Comparison of ENCODE assay signal across 20 mouse cellular contexts in the genomic region with DNA sequence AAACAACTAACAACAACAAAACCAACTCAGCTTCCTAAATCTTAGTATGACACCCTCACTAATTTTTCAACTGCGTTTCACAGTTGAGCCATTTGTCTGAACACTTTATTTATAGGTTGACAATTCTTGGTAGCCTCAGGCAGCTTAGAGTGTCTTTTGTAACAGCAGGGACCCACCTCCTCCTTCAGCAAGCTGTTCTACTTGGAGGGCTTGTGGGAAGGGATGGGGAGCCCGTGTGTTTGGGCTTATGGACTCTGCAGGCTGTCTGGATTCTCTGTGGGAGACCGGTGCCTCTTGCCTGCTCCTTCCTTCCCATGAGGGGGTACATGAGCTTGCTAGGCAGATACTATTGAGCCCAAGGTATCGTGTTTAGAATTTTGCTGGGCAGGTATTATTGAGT. TPM values are rescaled to one million over a fixed set of nuclear protein-coding genes. Genes with fewer than 3 reads are reported as not detected.
DNase-seq lines count a peak whose midpoint lies in the region; TF ChIP-seq lines count a peak whose summit lies in the region.
"Had no signal": no experiment of that assay in that cellular context is flagged by ENCODE, and none has a peak within 500 bp of the region (broad histone marks: within the 10 kb centered on the region; RNA-seq: fewer than 3 reads in every experiment).

No protein-coding gene starts in this region.

- H3K79me2 ChIP-seq in heart, adult 2 months (replicated peaks; ENCODE audit: control insufficient read depth, insufficient read depth, low read length), result no peaks in the 10 kb centered on the region

- no peaks in the 10 kb centered on the region for H3K36me3 ChIP-seq in heart, adult 2 months (ENCODE audit: control insufficient read depth, insufficient read depth, low read length)
- H3K36me3 ChIP-seq: embryonic facial prominence, embryonic 12.5 days; forebrain, embryonic 10.5 days had no signal

- DNase-seq in cerebellum, adult 11-12 months, result peak; percentile 20
- no peak for DNase-seq in cerebellum, adult 8-10 months
- peak; percentile 54 for DNase-seq in right cerebral cortex, adult 18-20 months
- DNase-seq in right cerebral cortex, postnatal 14 days, result no peak
- DNase-seq in left cerebral cortex, postnatal 25 days (ENCODE audit: low spot score in 2 of 2), result peak; percentile 43 to 85
- no peak for DNase-seq in heart, adult 2 months
- no peak for DNase-seq in urinary bladder, adult 2 months (ENCODE audit: low spot score)
- DNase-seq in gastrocnemius, adult 18-20 months (ENCODE audit: low spot score), result no peak
- DNase-seq: adrenal gland, adult 8-10 months; heart, adult 11 months; heart, postnatal 36 days; kidney, postnatal 10 days; lung, embryonic 14.5 days; thymus, postnatal 4 days had no signal

- peaks cover 2% of the 10 kb centered on the region; the same call in 1 of the 2 replicates for H3K4me1 ChIP-seq in heart, adult 2 months (ENCODE audit: control insufficient read depth, insufficient read depth, low read length)
- H3K4me1 ChIP-seq: embryonic facial prominence, embryonic 12.5 days; forebrain, embryonic 10.5 days had no signal

- TF ChIP-seq POLR2A in heart, adult 2 months (IDR thresholded peaks at IDR 0.05; ENCODE audit: insufficient read depth, low read depth, low read length), result no peak

- WGBS in heart, adult 2 months, result 76% methylated on average over 4 of the region's 4 CpGs

- no peak for TF ChIP-seq CTCF in heart, adult 2 months (IDR thresholded peaks at IDR 0.05)

- intact Hi-C loops in left cerebral cortex, postnatal 25 days (cut with DNase I), result loop anchor here (5.0 kb wide), 1 partner anchor 283 kb away; no protein-coding TSS in a partner anchor
- intact Hi-C loops in heart, adult 2 months (cut with DNase I), result no loop called here

- H3K9ac ChIP-seq in heart, adult 2 months (ENCODE audit: low read depth, low read length), result no peak overlapping the region
- H3K9ac ChIP-seq: embryonic facial prominence, embryonic 12.5 days; lung, embryonic 14.5 days had no signal

- H3K4me3 ChIP-seq in heart, adult 2 months, result no peak overlapping the region
- H3K4me3 ChIP-seq: embryonic facial prominence, embryonic 12.5 days; forebrain, embryonic 10.5 days had no signal

- no peak overlapping the region for H3K27ac ChIP-seq in heart, adult 2 months
- H3K27ac ChIP-seq: embryonic facial prominence, embryonic 12.5 days; forebrain, embryonic 10.5 days; stomach, postnatal 0 days had no signal

- TF ChIP-seq EP300 in heart, adult 2 months (IDR thresholded peaks at IDR 0.05; ENCODE audit: insufficient read depth, low read depth, low read length), result no peak

- no peaks in the 10 kb centered on the region for H3K27me3 ChIP-seq in heart, adult 2 months (ENCODE audit: control insufficient read depth, insufficient read depth, low read length)
- H3K27me3 ChIP-seq: embryonic facial prominence, embryonic 12.5 days had no signal

RNA-seq across cellular contexts. Expression of gene Gm47791, which starts 22.9 kb away (rescaled TPM):
- total RNA-seq in left cerebral cortex, postnatal 25 days (2021), result not detected
- not detected for total RNA-seq in heart, adult 2 months (2021)
- polyA plus RNA-seq in heart, adult 2 months (2012; rRNA removed), result not detected in 2 replicates
- not detected in 2 replicates for polyA plus RNA-seq in urinary bladder, adult 2 months (2012; rRNA removed)
- total RNA-seq in gastrocnemius, adult 18-20 months (2021), result not detected
- total RNA-seq: adrenal gland, adult 8-10 months; heart, postnatal 36 days; megakaryocyte-erythroid progenitor cell, adult 5-6 weeks had no signal
- polyA plus RNA-seq: embryonic facial prominence, embryonic 12.5 days; forebrain, embryonic 10.5 days; inflammation-experienced regulatory T-cells, adult 6 months; limb, embryonic 14.5 days; lung, embryonic 14.5 days; stomach, postnatal 0 days had no signal

RNA-seq across cellular contexts. Expression of gene Tm4sf20, which starts 25.7 kb away (rescaled TPM):
- not detected for total RNA-seq in left cerebral cortex, postnatal 25 days (2021)
- total RNA-seq in heart, adult 2 months (2021), result not detected
- polyA plus RNA-seq in heart, adult 2 months (2012; rRNA removed), result not detected in 2 replicates
- polyA plus RNA-seq in urinary bladder, adult 2 months (2012; rRNA removed), result 0.59 and 0.61 TPM in 2 replicates
- total RNA-seq in gastrocnemius, adult 18-20 months (2021), result not detected
- total RNA-seq: adrenal gland, adult 8-10 months; heart, postnatal 36 days; megakaryocyte-erythroid progenitor cell, adult 5-6 weeks had no signal
- polyA plus RNA-seq: embryonic facial prominence, embryonic 12.5 days; forebrain, embryonic 10.5 days; limb, embryonic 14.5 days; lung, embryonic 14.5 days had no signal

RNA-seq across cellular contexts. Expression of gene Agfg1, which starts 45.3 kb away (rescaled TPM):
- total RNA-seq in left cerebral cortex, postnatal 25 days (2021), result 10 to 100 TPM; 81.8 to 88.6 TPM
- 10 to 100 TPM; 27.9 to 29.8 TPM for total RNA-seq in heart, adult 2 months (2021)
- 28.2 and 47.5 TPM in 2 replicates for polyA plus RNA-seq in heart, adult 2 months (2012; rRNA removed)
- polyA plus RNA-seq in urinary bladder, adult 2 months (2012; rRNA removed), result 30.5 TPM in 2 replicates
- total RNA-seq in gastrocnemius, adult 18-20 months (2021), result 10 to 100 TPM; 20.4 to 23.4 TPM

Comparison
In these comparisons a context has a peak if more than half of its experiments do, and no peak if none do; other contexts are left out.
1. DNase-seq: peak in cerebellum, adult 11-12 months (single experiment), right cerebral cortex, adult 18-20 months (single experiment) and left cerebral cortex, postnatal 25 days (2 of 2); none in cerebellum, adult 8-10 months (single experiment), right cerebral cortex, postnatal 14 days (single experiment), heart, adult 2 months (0 of 2), urinary bladder, adult 2 months (single experiment) and gastrocnemius, adult 18-20 months (single experiment).